Comparison of ENCODE assay signal across 8 mouse cellular contexts in the genomic region with DNA sequence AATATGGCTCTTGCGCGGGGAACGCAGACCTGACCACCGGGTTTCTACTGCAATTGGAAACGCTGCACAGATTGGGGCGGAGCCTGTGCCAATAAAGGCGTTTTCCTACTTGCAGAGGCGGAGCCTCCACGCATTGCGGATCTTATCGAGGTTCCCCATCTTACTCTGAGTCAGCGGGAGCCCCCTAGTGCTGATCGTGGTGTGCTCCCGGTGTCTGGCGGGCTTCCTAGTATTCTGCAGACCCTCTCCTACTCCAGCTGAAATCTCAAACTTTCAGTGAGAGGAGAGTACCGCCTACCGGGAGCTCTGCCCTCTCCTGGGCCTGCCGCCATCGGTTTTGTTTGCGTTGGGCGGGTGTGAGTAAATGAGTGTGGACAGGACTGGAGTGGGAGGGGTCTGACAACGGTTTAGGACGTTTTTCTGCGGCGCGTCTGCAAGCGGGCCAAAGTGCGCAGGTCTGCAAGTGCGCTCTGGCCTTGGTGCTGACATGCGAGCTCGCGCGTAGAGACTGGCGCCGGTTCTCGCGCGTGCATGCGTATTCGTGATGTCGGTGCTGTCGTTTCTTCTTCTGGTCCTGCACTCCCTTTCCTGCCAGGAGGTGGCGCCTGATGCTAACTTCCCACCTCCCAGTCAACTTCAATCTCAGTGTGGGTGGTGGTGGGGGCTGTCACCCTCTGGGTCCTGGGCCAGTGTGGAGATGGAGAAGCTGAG. TPM values are rescaled to one million over a fixed set of nuclear protein-coding genes. Genes with fewer than 3 reads are reported as not detected.
A peak's percentile ranks its signal among the peaks of the same experiment; 100 is the strongest.
DNase-seq lines count a peak whose midpoint lies in the region; ATAC-seq lines count a peak whose summit lies in the region.

No protein-coding gene starts in this region.

- DNase-seq in adrenal gland, adult 18-20 months (ENCODE audit: low spot score in 2 of 2): peak; percentile 55 to 64
- DNase-seq in embryo, embryonic 10 days (ENCODE audit: low spot score): peak; percentile 98
- peak; percentile 76 for DNase-seq in gastrocnemius, postnatal 10 days
- DNase-seq in hindlimb bud, embryonic 11.5 days (ENCODE audit: extremely low spot score, low read depth, low spot score): peak; percentile 76
- DNase-seq in left cerebral cortex, adult 8-10 months (ENCODE audit: low spot score in 2 of 2): peak; percentile 77 to 91
- peak; percentile 87 for DNase-seq in retina, postnatal 7 days (ENCODE audit: low read depth, low spot score)
- peak; percentile 77 for DNase-seq in urinary bladder, postnatal 14 days (ENCODE audit: low spot score)

- peak; percentile 69 for ATAC-seq in megakaryocyte, adult 5-6 weeks (ENCODE audit: poor library complexity, severe bottlenecking)

RNA-seq across cellular contexts. Expression of a gene that starts 8.2 kb away (rescaled TPM):
- total RNA-seq in adrenal gland, adult 18-20 months (2021): 1 to 10 TPM; 1.8 to 3.3 TPM
- 1 to 10 TPM in 1 of 2 experiments, under 1 TPM in 1; 0.40 to 1.1 TPM for total RNA-seq in gastrocnemius, postnatal 10 days (2021)
- 100 to 1,000 TPM; 780 to 919 (median 785) TPM for total RNA-seq in left cerebral cortex, adult 8-10 months (2022)
- total RNA-seq in megakaryocyte, adult 5-6 weeks (2015): not detected in 2 replicates
- total RNA-seq in megakaryocyte, adult 5-6 weeks (2017): not detected in 2 replicates

RNA-seq across cellular contexts. Expression of a gene that starts 8.5 kb away (rescaled TPM):
- total RNA-seq in adrenal gland, adult 18-20 months (2021): 1 to 10 TPM; 2.5 to 3.2 TPM
- under 1 TPM; 0.47 to 0.63 TPM for total RNA-seq in gastrocnemius, postnatal 10 days (2021)
- 100 to 1,000 TPM in 3 of 4 experiments, 10 to 100 TPM in 1; 99.2 to 121 (median 105) TPM for total RNA-seq in left cerebral cortex, adult 8-10 months (2022)
- total RNA-seq in megakaryocyte, adult 5-6 weeks (2015): not detected in 2 replicates
- not detected in 2 replicates for total RNA-seq in megakaryocyte, adult 5-6 weeks (2017)

RNA-seq across cellular contexts. Expression of a gene that starts 25.6 kb away (rescaled TPM):
- total RNA-seq in adrenal gland, adult 18-20 months (2021): not detected
- total RNA-seq in gastrocnemius, postnatal 10 days (2021): not detected
- not detected for total RNA-seq in left cerebral cortex, adult 8-10 months (2022)
- not detected in 2 replicates for total RNA-seq in megakaryocyte, adult 5-6 weeks (2015)
- total RNA-seq in megakaryocyte, adult 5-6 weeks (2017): not detected in 2 replicates

RNA-seq across cellular contexts. Expression of a gene that starts 31.0 kb away (rescaled TPM):
- 10 to 100 TPM; 32.6 to 46.1 TPM for total RNA-seq in adrenal gland, adult 18-20 months (2021)
- total RNA-seq in gastrocnemius, postnatal 10 days (2021): 10 to 100 TPM; 23.0 to 26.8 TPM
- total RNA-seq in left cerebral cortex, adult 8-10 months (2022): 10 to 100 TPM; 74.5 to 85.8 (median 79.0) TPM
- total RNA-seq in megakaryocyte, adult 5-6 weeks (2015): 6.7 and 14.2 TPM in 2 replicates
- total RNA-seq in megakaryocyte, adult 5-6 weeks (2017): 9.6 and 10.1 TPM in 2 replicates

RNA-seq across cellular contexts. Expression of a gene that starts 56.9 kb away (rescaled TPM):
- under 1 TPM in 1 of 2 experiments, not detected in 1; 0.17 TPM for total RNA-seq in adrenal gland, adult 18-20 months (2021)
- total RNA-seq in gastrocnemius, postnatal 10 days (2021): under 1 TPM in 1 of 2 experiments, not detected in 1; 0.07 TPM
- under 1 TPM; 0.13 to 0.35 (median 0.25) TPM for total RNA-seq in left cerebral cortex, adult 8-10 months (2022)
- total RNA-seq in megakaryocyte, adult 5-6 weeks (2015): not detected in 2 replicates
- total RNA-seq in megakaryocyte, adult 5-6 weeks (2017): not detected in 2 replicates

Comparison
In these comparisons a context has a peak if more than half of its experiments do, and no peak if none do; other contexts are left out.
1. Peak in every context shown above with its lines: DNase-seq and ATAC-seq.
2. RNA of a gene that starts 8.2 kb away (total RNA-seq): 780 to 919 TPM in left cerebral cortex, adult 8-10 months; 1.8 to 3.3 TPM in adrenal gland, adult 18-20 months, 0.40 to 1.1 TPM in gastrocnemius, postnatal 10 days and not detected in megakaryocyte, adult 5-6 weeks; every median in the first group is over 100 times any median in the second.
3. RNA of a gene that starts 8.5 kb away (total RNA-seq): 99.2 to 121 TPM in left cerebral cortex, adult 8-10 months; 2.5 to 3.2 TPM in adrenal gland, adult 18-20 months, 0.47 to 0.63 TPM in gastrocnemius, postnatal 10 days and not detected in megakaryocyte, adult 5-6 weeks; every median in the first group is over 10 times any median in the second.